Mouse (Mus musculus): ENCODE data around the gene Mpeg1. TPM values are rescaled to one million over a fixed set of nuclear protein-coding genes. Genes with fewer than 3 reads are reported as not detected.
A peak's percentile ranks its signal among the peaks of the same experiment; 100 is the strongest.

The Mpeg1 gene
- total RNA-seq (2022) = 1 to 10 TPM in 2 of 4 experiments, under 1 TPM in 2; 0.53 to 1.4 (median 0.91) TPM

DNA sequence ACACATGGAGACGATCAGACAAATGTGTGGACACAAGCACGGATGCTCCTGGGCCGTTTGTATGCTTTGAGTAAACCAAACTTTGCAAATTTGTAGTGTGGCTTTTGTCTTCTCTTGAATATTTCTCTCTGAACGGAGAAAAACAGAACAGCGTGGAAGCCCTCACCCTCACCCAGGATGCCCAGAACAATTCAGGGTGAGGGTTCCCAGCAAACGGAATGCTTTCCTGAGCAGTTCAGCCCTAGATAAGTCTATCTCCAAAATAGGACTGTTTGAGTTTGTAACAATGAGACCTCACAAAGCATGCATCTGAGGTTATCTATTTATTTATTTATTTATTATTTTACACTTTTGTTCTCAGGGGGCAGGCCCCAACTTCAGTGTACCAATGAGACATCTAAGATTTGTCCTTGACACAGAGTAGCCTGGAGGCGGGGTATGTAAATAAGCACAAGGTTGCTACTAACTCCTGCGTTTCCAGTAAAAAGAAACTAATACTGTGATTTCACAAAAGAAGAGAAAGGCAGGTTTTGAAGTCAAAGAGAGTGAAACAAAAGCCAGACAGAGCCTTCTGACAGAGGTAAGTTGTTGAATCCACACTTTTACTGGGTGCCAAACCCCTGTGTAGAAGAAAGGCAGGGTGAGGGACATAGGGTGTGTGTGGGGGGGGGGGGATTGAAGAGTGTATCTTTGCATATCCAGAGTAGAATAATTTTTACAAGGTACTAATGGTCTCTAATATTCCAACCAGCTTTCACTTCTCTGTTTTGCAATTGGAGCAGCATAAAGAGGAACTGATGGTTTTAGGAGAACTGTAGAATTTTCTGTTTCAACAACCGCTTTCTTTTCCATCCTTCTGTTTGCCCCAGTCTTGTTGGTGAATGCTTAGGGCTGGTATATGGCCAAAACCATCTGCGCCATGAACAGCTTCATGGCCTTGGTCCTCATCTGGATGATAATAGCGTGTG lies at the start of gene Mpeg1:
Mpeg1 (plus strand) TSS at position 498 of the 968 bp plus-strand sequence.
- DNase-seq (ENCODE audit: low spot score in 2 of 2) = no peak

- no peak for DNase-seq (ENCODE audit: low spot score in 2 of 2)
These were observed 46.8 kb upstream of the Mpeg1 start for GRCm38 (mm10) chr19:12413737-12414136.

DNA sequence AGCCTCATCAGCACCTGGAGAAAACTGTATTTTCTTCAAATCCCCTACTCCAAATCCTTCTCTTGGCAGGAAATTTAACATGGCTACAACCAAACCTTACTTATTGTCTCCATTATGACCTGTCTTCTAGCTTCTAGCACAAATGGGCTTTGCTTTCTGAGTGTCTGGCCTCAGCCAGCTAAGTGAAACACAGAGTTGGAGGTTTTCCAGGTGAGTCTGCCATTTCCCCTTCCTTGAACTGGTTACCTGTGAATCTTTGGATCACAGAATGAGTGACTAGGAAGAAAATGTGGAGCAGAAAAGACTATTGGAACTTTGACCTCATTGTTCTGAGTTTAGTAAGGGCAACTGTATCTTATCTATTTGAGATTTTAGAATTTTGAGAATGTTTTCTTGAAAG lies 43.2 kb upstream of the Mpeg1 start, which contains the start of gene Olfr1441:
Olfr1441 (plus strand) TSS at position 73 of the 400 bp plus-strand sequence.
- no peak for DNase-seq (ENCODE audit: low spot score in 2 of 2)

DNA sequence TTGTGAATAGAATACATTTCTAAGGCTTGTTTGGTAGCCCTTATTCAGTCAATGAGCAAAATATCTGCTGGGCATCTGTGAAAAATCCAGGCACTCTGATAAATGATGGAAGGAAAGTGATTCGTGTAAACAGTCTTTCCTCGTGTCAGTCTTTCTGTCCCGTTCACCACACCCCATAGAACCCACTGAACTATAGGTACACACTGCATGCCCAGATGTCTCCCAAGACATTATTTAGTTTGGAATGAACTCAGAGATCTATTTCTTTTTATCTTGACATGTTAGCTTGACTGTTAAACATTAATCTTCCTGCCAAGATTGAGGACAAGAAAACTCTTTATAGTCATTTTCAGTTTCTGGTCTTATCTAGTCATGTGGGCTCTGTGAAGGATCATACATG lies 42.3 kb upstream of the Mpeg1 start:
- DNase-seq (ENCODE audit: low spot score in 2 of 2) = no peak

DNA sequence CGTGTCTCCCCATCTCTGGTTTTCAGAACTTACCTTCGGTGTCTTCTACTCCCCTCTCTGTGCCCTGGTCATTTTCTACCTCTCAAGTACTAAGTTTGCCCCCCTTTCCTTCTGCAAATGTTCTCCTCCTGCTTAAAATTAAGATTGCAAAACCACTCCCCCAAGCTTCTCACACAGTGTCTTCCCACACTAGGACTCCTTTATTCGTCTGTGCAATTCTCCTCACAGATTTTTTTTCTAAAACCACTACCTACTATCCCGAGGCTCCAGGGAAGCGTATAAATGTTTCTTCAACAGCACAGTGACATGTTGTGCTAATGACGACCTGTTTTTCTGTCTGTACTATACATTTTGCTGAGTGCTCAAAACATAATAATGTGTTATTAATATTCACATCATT lies 40.0 kb upstream of the Mpeg1 start:
- no peak for DNase-seq (ENCODE audit: low spot score in 2 of 2)

GRCm38 (mm10) chr19:12421680-12422079 lies 38.9 kb upstream of the Mpeg1 start:
- no peak for DNase-seq (ENCODE audit: low spot score in 2 of 2)

GRCm38 (mm10) chr19:12427101-12427500 lies 33.5 kb upstream of the Mpeg1 start:
- DNase-seq (ENCODE audit: low spot score in 2 of 2) = no peak

DNA sequence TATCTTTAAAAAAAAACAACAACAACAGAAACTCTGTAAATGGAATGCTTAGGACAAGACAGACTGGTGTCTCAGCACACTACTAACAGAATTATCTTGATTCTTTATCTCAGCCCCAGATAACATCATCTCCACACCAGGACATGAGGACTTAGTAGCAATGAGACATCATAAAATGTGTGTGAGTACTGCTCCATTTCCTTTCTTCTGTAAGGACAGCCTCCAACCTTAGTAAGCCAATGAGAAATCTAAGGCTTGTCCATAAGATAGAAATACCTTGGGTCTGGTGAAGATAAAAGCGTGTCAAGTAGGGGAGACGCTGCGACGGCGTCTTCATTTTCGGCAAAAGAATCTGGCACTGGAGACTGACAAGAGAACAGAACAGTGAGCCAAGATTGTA lies 33.0 kb upstream of the Mpeg1 start, which contains the start of gene Pfpl:
Pfpl (plus strand) TSS at position 301 of the 400 bp plus-strand sequence.
- DNase-seq (ENCODE audit: low spot score in 2 of 2) = no peak

DNA sequence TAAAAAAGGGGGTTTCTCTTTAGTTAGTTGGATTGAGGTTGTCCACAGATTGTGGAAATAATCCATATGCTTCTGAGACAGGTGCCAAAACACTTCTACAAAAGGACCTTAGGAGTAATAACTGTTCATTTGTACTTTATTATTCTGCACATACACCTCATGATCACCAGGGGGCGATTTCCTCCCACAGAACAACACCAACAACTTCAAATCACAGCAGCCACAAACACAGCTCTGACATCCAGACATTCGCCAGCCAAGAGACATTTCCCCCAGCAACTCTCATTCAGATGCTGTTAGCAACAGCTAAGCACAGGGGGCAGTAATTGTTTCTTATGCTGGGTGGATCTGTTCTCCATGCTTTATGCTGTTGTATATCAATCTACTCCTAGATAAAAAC lies 27.5 kb upstream of the Mpeg1 start:
- peak in 1 of 2 experiments; percentile 5 for DNase-seq (ENCODE audit: low spot score in 2 of 2)

DNA sequence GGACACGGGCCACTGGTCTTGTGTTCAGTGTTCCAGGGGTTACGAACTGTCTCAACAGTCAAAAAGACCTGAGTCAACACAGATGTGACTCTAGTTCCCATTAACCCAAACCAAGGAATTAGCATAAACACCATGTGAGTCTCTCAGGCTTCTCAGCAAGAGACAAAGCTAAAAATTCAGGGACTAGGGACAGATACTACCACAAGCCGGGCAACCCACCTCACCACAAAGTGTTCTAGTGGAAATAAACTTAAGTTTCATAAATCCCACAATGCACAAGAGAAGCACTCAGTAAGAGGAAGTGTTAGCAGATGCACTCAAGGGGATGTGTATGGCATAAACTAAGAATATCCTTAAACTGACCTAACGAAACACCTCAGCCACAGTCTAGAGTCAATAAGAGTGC lies 25.6 kb upstream of the Mpeg1 start:
- DNase-seq (ENCODE audit: low spot score in 2 of 2) = no peak

DNA sequence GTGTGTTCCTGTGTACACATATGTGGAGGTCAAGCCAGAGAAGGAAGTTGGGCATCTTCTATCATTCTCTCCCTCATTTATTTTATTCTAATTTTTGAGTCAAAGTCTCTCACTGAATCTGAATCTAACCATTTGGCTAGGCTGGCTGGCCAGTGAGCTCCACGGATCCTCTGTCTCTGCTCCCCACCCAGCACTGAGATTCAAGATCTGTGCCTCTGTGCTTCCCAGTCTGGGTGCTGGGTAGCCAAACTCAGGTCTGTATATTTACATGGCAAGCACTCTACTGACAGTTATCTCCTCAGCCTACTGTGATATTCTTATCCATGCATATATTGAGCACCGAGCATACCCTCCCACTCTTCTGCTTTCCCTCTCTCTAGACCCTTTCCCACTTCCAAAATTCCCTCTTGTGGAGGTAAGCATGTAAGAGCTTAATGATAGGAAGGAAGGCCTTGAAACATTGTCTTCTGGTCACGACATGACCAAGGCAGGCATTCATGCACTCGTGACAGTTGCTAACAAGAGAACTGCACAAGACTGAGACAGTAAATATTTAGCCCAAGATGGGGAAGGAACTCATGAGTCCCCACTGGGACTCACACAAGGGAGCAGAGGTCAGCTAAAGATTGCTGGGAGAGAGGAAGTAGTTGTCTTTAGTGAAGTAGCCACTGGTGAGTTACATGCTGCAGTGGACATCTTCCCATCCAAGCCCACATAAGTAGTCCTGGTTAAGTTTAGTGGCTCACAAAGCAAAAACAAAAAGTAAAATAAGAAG lies 24.6 kb upstream of the Mpeg1 start:
- DNase-seq (ENCODE audit: low spot score in 2 of 2) = no peak

GRCm38 (mm10) chr19:12439581-12439980 lies 21.0 kb upstream of the Mpeg1 start:
- DNase-seq (ENCODE audit: low spot score in 2 of 2) = no peak

DNA sequence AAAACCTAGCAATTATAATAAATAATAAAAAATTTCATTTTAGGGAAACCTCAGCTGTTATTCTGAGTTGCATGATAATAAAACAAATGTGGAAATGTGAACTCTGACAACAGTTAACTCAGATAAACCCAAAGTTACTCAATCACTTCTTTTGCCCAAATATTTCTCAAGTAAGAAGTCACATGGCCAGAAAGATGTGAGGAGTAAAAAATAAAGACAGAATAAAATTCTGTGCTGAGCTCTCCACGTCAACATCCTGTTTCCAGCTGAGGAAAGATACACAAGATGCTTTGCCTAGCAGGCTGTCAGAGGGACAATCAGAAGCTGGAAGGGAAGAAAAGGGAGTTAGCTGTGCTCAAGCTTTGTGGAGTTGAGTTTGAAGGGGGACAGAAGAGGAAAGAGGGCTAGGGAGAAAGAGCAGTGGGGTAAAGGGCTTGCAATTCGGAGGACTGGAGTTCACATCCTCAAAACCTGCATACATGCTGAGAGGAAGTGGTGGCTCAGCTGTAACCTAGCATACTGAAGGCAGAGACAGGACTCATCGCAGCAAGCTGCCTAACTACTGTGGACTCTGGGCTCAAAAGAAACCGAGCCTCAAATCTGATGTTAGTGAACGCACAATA lies 20.4 kb upstream of the Mpeg1 start:
- DNase-seq (ENCODE audit: low spot score in 2 of 2) = no peak

GRCm38 (mm10) chr19:12442560-12442959 lies 18.0 kb upstream of the Mpeg1 start:
- no peak for DNase-seq (ENCODE audit: low spot score in 2 of 2)

- DNase-seq (ENCODE audit: low spot score in 2 of 2) = no peak
These were observed 15.6 kb upstream of the Mpeg1 start for GRCm38 (mm10) chr19:12445014-12445413.

- DNase-seq (ENCODE audit: low spot score in 2 of 2) = no peak
These were observed 3.0 kb upstream of the Mpeg1 start for GRCm38 (mm10) chr19:12457401-12458066.

DNA sequence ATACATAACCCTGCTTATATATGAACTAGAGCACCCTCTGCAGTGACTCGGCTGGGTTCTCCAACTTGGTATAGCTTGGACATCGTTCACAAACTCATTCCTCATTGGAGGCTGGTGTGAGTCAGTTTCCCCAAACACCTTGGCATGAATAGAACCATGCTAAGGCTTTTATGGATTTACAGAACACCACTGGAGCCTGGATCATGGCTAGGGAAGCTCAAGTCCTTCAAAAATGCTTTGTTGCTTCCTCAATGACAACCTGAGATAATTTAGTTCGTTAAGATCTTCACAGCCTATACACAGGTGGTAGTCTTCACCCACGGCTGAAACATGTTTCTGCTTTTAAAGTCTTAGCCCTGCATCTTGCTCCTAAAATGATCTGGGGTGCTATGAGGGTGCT lies 1.1 kb upstream of the Mpeg1 start:
- no peak for DNase-seq (ENCODE audit: low spot score in 2 of 2)

GRCm38 (mm10) chr19:12462851-12463721 lies 2.5 kb downstream of the Mpeg1 start:
- DNase-seq (ENCODE audit: low spot score in 2 of 2) = no peak

DNA sequence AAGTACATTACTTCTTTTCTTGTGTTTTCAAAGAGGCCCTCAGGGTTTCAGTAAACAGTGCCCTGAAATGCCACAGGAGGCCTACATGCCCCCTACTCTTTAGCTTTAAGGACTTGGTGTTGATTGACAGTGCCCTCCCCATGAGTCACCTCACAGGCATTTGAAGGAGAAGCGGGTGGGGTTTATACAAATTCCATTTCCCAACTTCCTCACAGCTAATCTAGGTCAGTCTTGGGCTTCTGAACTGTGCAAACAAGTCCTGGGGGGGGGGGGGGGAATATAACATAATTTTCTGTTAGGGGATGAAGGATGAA lies 3.1 kb downstream of the Mpeg1 start:
- no peak for DNase-seq (ENCODE audit: low spot score in 2 of 2)

DNA sequence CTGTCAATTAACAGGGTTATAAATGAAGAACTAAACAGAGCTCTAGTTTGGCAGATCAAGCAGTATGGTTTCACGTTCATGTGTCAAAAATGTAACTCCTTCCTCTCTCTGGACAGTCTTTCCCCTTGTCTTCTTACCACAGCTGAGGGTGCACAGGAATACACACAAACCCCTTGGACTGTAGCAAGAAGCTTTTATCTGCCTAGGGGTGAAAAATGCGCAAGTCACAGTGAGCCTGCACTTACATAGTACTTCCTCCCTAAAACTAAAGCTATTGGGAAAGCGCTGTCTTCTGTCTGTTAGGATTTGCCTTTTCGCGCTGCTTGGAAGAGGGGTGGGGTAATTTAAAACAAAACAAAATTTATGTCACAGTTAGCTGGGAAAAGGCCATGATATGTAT lies 3.5 kb downstream of the Mpeg1 start:
- no peak for DNase-seq (ENCODE audit: low spot score in 2 of 2)

All from gastrocnemius, adult 8-10 months (tissue).